Mouse (Mus musculus): ENCODE measurements at regions not wholly inside any gene's neighbourhood (a gene's known extent, or its start where the extent isn't known, plus 50 kb on each side); places are given as distances from the start of the nearest gene placed in this dataset.

DNA sequence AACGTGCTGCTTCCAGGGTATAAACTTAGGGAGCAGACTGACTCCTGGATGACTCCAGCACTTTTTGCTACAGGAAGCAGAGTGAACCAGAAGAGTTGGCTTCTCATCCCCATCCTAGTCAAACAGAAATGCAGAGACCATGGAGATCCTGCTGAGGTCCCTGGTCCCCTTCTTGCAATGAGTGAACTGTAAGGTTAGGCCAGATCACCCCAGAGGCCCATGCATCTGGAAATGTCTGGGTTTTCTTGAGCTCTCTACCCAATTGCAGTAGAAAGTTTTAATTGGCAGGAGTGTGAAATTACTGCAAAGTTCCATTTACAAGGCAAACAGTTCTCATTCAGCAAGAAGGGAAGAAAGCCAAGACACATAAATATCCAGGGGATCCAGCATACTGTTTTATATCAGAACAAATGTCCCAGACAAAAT, 101.8 kb downstream of the Kctd12 start:
- TF ChIP-seq CTCF (IDR thresholded peaks at IDR 0.05; ENCODE audit: borderline replicate concordance, insufficient read depth, low read length) (no peak), POLR2A (IDR thresholded peaks at IDR 0.05; ENCODE audit: low read depth, low read length) (no peak)

All from embryonic fibroblast, embryonic 13.5 days (primary cell).